Mouse (Mus musculus): Measurements from ENCODE around the gene Fkbp2.
A peak's percentile ranks its signal among the peaks of the same experiment; 100 is the strongest.

Fkbp2 gene

GRCm38 (mm10) chr19:6990712-6991111 lies 10.4 kb upstream of the Fkbp2 start:
- no peak for DNase-seq

GRCm38 (mm10) chr19:6989251-6989650 lies 8.9 kb upstream of the Fkbp2 start:
- DNase-seq, result no peak

- DNase-seq, result no peak
Observed at GRCm38 (mm10) chr19:6987904-6988285, 7.6 kb upstream of the Fkbp2 start.

- DNase-seq, result peak; percentile 79 to 86
Observed at GRCm38 (mm10) chr19:6987061-6987903, 7.0 kb upstream of the Fkbp2 start, which contains the start of gene Vegfb. Gene Vegfb (minus strand): TSS chr19:6987651.

- no peak for DNase-seq
Observed at GRCm38 (mm10) chr19:6985951-6986708, 5.8 kb upstream of the Fkbp2 start.

GRCm38 (mm10) chr19:6985300-6985699 lies 5.0 kb upstream of the Fkbp2 start:
- DNase-seq, result no peak

- peak in 1 of 2 experiments; percentile 5 for DNase-seq
Observed at GRCm38 (mm10) chr19:6983621-6984020, 3.3 kb upstream of the Fkbp2 start.

GRCm38 (mm10) chr19:6981465-6981864 lies 1.2 kb upstream of the Fkbp2 start:
- no peak for DNase-seq

GRCm38 (mm10) chr19:6979486-6980380 lies 568 bp downstream of the Fkbp2 start:
- DNase-seq, result peak; percentile 100

GRCm38 (mm10) chr19:6979001-6979479 lies 1.3 kb downstream of the Fkbp2 start:
- peak in 1 of 2 experiments; percentile 66 for DNase-seq

- no peak for DNase-seq
Observed at GRCm38 (mm10) chr19:6978639-6978974, 1.7 kb downstream of the Fkbp2 start.

- DNase-seq, result no peak
Observed at GRCm38 (mm10) chr19:6977759-6978638, 2.3 kb downstream of the Fkbp2 start.

- peak; percentile 92 to 95 for DNase-seq
Observed at GRCm38 (mm10) chr19:6975537-6976521, 4.5 kb downstream of the Fkbp2 start, which contains the start of gene Plcb3. Gene Plcb3 (minus strand): TSS chr19:6976470.

- peak; percentile 91 to 95 for DNase-seq
Observed at GRCm38 (mm10) chr19:6974211-6975205, 5.8 kb downstream of the Fkbp2 start, which contains the start of gene Ppp1r14b. Gene Ppp1r14b (plus strand): TSS chr19:6974968.

GRCm38 (mm10) chr19:6973581-6974190 lies 6.6 kb downstream of the Fkbp2 start:
- no peak for DNase-seq

GRCm38 (mm10) chr19:6972247-6972917 lies 7.9 kb downstream of the Fkbp2 start:
- no peak for DNase-seq

- no peak for DNase-seq
Observed at GRCm38 (mm10) chr19:6971644-6972043, 8.7 kb downstream of the Fkbp2 start.
